Mouse (Mus musculus) left cerebral cortex, postnatal 4 days (tissue): ENCODE data around the gene Ap1b1. TPM values are rescaled to one million over a fixed set of nuclear protein-coding genes. Genes with fewer than 3 reads are reported as not detected.

Experiments used
- DNase-seq: peaks from one replicate; pipeline ENCODE4 v3.0.0-alpha.2; 2022
- intact Hi-C: fragments of 180-260 bp; cut with DNase I; formaldehyde crosslinking; loops from one replicate; pipeline ENCODE4 v1.15.1; 2025
- total RNA-seq, 2 experiments: library from RNA; stranded (reverse); gene quantifications; 2 replicates each; pipeline ENCODE4 v1.2.3; 2021

The Ap1b1 gene
- 100 to 1,000 TPM; 110 to 115 TPM for total RNA-seq

DNA sequence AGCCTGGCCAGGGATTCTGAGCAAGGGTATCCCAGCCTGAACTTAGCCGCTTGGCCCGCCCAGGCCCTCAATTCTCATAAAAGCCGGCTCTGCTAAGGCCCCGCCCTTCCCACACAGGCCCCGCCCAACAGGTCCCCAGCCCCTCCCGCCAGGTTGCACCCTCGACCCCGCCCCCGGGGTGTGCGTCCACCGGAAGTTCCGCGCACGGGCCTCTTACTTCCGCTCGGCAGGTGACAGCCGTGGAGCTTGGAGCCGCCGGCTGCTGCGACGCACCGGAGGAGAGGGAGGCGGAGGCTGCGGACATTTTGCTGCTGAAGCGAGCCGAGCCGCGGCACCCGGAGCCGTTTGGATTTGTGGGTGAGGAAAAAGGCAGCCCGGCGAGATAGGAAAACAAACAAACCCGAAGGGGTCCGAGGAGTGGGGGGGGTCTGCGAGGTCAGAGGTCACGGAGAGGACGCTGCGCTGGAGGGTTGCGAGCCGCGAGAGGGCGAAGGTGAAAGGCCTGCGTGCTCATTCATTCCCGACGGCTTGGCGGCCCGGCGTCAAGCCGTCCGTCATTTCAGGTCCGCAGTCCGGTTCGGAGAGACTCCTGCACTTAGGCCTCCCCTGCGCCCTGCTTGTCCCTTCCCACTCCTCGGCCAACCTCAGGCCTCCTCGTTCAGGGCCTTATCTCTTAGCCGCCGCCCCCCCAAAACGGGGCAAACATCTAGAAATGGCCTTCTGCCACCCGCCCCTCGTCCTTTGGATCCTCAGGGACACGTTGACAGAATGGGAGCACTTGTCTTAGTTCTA, at the start of gene Ap1b1:
Gene Ap1b1 (plus strand): TSS at position 130 of the 792 bp plus-strand sequence.
- peak; percentile 91 for DNase-seq
- intact Hi-C loops = no loop called here

DNA sequence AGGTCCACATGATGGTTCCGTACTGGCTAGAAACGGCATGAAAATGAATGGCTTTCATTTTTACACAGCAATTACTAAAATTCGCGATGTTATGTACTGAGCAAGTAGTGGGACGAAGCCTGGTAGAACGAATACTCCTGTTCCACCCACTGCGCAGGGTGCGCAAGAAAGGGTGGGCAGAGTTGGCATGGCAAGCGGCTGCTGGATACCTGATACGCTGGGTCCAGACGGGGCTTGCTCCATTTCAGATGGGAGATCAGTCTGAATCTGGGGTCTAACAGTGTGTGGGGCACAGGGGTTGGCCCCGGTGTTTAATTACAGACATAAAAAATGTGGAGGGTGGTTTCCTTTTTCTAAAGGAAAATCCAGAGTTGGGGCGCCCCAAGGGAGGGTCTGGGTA, 40.1 kb upstream of the Ap1b1 start:
- intact Hi-C loops = no loop called here
- no peak for DNase-seq

DNA sequence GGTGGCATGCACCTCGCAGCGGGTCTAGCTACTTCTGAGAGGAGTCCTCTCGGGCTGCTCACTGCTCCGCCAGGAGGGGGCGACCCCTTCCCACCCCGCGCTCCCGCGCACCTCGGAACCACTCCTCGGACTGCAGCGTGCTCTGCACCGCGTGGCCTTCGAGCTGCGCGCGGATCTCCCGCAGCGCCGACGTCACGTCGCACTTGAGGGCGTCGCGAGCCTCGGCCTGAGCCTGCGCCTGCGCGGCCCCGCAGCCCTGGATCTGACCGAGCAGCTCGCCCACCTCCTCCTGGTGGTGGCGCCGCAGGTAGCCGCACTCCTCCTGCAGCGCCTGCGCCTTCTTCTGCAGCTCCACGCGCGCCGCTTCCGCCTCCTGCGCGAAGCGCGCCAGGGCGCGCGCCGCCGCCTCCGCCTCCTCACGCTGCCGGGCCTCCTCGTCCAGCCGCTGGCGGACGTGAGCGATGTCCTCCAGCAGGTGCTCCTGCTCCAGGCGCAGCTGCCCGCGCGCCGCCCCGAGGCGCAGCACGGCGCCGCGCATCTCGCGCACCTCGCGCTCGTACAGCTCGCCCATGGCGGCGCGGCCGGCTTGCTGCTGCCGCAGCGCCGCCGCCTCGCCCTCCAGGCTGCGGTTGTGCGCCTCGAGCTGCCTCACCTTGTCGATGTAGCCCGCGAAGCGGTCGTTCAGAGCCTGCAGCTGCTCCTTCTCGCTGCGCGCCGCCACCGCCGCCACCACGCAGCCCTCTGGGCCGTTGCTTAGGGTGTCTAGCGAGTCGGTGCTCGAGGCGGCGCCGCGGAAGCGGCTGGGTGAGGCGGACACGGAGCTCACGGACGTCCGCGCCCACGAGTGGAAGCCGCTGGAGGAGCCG, 39.4 kb upstream of the Ap1b1 start:
- intact Hi-C loops = no loop called here
- peak; percentile 51 for DNase-seq

DNA sequence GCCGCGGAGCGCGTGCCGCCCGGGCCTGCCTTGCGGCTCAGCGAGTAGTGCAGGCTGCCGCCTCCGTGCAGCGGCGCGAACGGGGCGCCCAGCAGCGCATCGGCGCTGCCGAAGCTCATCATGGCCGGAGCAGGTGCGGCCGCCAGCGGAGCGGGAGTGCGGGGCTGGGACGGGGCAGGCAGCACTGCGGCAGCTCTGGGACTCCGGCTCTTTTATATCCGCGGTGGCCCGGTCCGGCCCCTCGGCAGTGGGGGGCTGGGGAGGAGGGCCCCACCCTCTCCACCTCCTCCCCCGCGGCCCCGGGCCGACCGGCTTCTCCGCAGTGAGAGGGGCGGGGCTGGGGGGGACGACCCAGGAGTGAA, 38.8 kb upstream of the Ap1b1 start, which contains the start of gene Nefh:
Gene Nefh (minus strand): TSS at position 252 of the 362 bp plus-strand sequence.
- DNase-seq = peak; percentile 8

DNA sequence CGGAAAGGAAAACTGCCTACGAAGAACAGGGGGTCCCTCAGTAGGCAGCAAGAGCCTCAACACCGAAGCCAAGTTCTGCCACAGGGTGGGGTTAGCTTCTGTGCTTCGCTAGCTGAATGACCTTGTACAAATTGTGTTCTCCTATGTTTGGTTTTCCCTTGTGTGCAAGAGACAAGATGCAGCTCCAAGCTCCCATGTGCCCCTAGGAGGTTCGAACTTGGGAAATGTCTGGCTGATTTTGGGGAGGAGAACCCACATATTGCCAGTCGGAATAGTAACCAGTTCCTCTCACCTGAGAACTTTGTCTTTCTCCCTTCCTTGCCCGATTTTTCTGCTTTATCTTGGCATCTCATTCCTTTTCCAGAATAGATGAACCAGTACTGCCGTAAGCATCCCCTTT, 37.8 kb upstream of the Ap1b1 start:
- intact Hi-C loops = no loop called here
- DNase-seq = no peak

More for the DNA sequence above, 38.8 kb upstream of the Ap1b1 start, which contains the start of gene Nefh:
- intact Hi-C loops = no loop called here

DNA sequence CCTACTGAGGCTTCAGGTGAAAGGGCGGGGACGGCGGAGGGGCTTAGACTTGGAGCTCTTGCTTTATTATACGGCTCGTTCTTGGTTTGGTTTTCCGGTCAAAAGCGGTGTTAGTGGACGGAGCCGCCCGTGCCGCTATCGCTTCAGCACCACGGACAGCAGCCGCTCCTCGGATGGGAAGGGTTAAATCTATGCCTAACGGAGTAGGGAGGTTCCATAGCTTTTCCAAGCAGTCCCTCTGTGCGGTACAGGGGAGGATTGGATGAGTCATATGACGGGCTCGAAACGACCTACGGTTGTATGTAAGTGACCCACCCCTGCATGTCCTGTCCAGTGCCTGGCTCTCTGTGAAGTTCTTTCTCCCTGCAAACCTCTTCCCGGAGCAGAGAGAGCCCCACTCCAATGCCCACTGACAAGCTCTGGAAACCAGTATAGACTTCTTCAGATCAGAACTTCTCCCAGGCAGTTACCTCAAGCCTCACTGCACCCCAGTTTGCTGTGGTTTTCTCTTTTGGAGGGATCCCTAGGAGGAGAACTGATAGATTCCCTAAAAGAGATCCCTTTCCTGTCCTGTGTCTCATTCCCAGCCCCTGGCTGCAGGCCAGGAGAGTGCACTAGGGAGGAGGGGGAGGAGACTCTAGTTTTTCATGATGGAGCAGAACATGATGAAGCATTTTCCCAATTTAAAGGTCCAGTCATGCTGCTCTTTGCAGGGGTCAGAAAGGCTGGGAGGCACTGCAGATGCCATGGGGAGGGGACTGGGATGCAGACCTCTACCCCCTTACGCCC, 37.2 kb upstream of the Ap1b1 start:
- intact Hi-C loops = no loop called here
- peak; percentile 46 for DNase-seq

DNA sequence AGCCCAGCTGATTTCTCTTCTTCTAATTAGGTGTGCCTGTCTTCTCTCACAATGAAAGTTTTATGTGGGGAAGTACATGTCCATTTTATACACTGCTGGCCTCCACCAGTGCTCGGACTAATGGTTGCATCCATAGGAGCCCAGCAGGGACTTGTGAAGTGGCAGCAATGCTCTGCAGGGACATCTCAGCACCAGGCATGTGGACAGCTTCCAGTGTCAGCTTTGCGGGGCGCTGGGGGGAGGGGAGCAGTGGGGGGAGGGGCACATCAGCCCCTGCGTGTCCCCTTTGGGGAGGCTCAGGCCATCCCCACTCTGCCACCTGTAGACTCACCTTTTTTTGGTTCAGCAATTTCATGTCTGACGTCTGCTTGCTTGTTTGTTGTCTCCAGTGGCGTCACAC, 33.2 kb upstream of the Ap1b1 start:
- no peak for DNase-seq
- intact Hi-C loops = no loop called here

DNA sequence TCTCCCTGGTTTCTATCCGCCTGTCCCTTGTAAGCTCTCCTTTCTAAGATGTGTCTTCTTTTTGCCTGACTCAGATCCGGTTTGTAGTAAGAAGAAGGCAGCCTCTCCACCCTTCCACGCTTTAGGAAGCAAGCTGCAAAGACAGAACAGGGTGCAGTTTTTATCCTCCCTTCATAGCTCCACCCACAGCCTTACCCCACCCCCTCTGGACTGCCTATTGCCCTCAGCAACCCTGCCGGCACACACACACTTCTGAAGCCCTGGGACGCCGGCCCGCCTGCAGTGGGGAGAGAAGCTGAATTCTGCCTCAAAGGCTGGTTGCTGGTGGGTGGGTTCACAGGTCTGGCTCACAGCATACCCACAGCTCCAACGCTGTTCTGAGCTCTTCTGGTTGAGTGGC, 32.7 kb upstream of the Ap1b1 start:
- no peak for DNase-seq
- intact Hi-C loops = no loop called here

DNA sequence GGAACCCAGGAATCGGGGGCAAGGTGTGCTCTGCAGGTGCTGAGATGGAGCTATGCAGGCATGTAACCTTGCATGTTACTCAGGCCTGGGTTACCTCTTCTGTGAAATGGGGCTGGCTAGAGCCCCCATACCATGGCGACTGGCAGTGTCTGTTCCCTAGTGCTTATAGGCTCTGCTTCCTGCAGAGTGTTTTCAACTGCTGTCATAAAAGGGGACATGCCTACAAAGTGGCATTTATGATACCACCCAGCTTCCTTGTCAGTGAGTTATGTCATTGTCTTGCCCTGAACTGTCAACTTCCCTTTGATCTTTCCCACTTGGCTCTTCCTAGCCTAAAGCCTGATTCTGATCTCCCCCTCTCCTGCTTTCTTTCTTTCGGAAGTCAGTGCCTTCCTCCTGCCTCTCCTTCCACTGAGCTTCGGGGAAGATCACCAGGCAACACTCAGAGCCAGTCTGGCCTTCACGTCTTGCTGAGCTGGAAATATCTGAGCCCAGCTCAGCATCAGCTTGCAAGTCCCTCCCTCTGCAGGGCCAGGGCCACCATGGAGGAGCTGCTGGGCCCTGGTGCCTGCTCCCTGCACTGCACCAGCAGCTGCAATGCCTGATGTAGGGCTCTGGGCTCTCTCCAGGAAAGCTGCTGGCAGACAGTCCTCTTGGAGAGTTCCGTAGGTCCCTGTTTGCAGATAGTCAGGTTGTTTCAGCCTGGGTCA, 23.4 kb upstream of the Ap1b1 start:
- intact Hi-C loops = no loop called here
- no peak for DNase-seq

DNA sequence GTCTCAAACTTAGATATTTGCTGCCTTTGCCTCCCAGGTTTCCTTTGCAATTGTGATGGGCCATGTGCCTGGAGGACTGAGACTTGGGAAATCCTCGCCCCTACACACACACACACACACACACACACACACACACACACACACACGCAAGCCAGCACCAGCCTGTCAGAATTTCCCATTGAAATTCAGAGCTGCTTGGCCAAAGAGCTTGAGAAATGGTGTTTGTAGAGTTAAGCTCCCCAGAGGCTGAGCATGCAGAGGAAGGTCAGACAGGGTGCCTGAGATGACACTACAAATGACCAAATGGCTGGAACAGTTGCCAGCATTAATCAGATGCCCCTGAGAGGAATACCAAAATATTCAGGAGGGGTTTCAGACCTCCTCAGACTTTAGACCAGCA, 20.3 kb upstream of the Ap1b1 start:
- DNase-seq = no peak
- intact Hi-C loops = no loop called here

DNA sequence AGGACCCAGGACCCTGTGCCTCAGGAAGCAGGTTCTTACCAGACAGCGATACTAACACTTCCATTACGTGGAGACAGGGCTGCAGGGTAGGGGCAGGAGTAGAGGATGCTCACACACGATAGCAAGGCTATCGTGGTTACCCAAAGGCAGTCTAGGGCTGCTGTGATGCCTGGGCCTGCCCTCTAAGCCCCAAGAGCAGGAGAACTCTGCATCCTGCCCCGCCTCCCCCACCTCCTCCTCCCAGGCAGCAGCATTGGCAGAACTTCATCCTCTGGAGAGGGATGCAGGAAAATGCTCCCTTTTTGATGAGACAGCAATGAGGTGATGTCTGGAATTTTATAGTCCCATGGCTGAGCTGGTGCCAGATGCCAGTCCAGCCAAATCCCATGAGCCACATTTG, 19.7 kb upstream of the Ap1b1 start:
- no peak for DNase-seq
- intact Hi-C loops = no loop called here

DNA sequence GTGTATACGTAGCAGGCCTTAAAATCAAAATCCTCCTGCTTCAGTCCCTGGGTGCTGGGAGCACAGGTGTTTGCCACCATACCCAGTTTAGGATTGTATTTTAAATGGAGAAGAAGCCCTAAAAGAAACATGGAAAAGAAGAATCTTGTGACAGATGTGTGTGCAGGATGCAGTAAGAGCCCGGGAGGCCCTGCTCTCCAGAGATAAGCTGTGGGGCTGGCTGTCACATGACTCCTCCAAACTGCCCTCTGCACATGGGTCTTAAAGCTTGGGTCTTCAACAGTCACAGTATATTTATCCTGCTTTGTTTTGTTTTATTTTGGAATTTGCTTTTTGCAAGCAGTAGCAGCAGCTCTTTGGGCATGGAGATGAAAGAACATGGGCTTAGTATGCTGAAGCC, 19.1 kb upstream of the Ap1b1 start:
- intact Hi-C loops = no loop called here
- DNase-seq = no peak

DNA sequence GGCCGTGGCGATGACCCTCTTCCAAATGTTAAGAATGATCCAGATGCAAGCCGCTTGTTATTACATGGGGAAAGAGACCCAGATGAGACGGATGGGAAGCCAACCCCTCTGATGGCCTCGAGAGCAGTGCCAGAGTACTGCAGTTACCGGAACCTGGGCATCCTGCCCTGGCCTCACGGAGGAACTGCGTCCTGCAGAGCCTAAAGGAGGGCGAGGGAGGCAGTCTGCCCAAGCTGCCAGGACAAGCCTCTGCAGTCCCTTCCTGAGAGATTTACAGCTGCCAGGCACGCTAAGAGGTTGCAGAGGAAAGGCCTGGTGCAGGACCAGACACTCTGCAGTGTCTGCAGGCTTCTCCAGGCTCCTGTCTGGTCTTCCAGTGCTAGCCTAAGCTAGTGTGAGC, 18.2 kb upstream of the Ap1b1 start:
- peak; percentile 49 for DNase-seq
- intact Hi-C loops = no loop called here

DNA sequence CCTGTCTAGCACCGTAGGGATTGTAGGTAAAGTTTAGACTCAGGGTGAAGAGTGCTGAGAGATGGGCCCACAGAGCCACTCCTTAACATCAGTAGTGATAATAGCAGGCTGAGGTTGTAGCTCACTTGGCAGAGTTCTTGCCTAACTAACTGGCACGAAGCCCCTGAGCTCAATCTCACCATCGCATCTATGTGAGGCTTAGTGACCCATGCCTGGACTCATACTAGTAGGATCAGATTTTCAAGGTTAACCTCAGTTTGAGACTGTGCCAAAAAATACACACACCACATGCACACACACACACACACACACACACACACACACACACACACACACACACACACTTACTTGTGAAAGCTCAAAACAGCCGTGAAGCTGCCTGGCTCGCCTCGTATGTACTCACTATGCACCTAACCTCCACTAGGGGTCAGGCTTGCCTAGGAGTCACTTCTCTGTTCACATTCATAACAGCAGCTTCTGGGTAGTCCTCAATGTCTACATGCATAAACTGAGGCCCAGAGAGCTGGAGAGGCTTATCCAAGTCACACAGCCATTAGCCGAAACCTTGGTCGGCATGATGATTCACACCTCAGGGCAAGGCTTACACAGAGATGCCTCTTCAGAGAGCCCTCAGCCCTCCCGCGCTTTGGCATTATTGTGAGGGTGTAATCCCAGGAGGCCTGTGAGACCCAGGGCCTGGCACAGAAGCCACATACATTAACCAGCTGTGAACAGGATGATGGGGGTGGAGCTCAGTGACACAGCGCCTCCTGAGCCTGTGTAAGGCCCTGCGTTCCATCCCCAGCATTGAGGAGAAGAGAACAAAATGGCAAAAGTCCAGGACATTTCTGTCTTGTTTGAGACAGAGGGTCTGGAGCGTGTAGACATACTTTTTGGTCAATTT, 13.4 kb upstream of the Ap1b1 start:
- DNase-seq = peak; percentile 42
- intact Hi-C loops = no loop called here

DNA sequence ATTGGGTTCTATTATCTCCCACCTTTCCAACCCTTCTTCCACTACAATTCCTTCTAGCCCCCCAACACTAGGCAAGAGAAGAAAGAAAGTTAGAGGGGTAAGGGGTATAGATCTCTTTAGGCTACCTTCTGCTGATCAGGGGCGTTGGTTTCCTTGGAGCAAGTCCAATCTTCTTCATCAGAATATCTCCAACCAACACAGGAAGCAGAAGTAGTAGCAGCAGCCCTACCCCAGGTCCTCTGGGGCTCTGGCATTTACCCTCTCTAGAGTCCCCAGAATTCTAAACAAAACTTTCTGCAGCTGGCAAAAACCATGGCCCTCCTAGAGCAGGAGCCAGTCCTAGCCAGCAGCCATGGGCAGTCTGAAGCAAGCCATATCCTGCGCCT, 12.8 kb upstream of the Ap1b1 start:
- intact Hi-C loops = no loop called here
- no peak for DNase-seq

DNA sequence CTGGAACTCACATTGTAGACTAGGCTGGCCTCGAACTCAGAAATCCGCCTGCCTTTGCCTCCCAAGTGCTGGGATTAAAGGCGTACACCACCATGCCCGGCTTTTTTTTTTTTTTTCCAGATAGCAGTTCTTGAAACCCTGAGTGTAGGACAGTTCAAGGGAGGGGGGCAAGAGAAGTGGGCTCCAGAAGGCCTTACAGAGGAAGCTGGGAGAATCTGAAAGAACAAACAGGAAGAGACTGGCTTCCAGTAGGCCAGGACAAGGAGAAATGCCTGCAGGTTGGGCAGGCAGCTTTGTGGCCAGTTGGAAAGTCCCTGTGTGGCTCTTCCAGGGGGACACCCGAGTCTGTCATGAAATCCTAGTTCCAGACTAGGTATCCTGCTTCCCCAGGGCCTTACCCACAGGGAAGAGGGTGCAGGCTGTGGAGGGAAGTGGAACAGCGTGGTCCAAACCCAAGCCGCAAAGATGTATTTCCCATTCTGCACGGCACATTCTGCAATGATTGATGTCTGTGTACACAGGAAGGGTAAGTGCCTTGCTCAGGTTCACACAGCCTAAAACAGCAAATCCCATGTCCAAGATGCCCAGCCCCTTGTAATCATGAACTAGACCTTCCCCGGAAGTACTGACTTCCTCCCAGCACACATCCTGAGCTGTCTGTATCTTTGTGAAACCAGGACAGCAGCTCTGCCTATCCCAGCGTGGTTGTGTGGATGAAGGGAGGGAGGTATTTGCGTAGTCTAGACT, 12.1 kb upstream of the Ap1b1 start:
- intact Hi-C loops = no loop called here
- no peak for DNase-seq

DNA sequence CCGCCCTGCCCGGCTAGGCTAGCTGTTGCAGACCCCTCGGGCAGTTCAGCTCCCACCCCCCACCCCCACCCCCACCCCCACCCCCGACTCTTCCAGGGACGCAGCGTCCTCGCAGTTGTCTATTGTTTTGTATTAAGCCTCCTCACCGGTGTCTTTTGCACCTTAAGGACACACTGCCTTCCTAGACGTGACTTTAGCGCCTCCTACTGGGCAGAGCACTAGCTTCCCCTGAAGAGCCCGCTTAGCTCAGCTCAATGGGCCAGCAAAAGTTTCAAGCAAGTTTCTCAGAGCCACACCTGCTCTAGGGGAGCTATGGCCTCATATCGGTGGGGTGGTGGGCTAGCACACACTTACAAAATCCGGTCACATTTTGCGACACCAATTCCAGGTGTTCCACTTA, 11.0 kb upstream of the Ap1b1 start:
- DNase-seq = peak; percentile 69
- intact Hi-C loops = no loop called here

DNA sequence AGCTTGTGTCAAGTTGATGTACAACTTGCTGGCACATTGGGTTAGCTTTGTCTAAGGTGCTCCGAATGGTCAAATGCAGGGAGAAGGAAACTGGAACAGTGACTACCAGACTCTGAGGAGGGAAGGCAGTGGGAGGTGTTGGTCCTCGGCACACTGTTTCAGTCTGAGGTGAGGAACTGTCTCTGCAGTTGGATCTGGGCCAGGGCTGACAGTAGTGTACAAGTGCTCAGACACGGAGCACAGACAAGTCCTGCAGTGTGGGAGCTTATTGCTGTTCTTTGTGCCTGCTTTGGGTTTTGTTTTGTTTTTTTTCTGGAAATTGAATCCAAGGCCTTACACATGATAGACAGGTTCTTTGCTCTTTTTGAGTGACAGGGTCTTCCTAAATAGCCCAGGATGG, 3.6 kb upstream of the Ap1b1 start:
- no peak for DNase-seq
- intact Hi-C loops = loop anchor here (5.0 kb wide), 1 partner anchor 66 kb away; no protein-coding TSS in a partner anchor

DNA sequence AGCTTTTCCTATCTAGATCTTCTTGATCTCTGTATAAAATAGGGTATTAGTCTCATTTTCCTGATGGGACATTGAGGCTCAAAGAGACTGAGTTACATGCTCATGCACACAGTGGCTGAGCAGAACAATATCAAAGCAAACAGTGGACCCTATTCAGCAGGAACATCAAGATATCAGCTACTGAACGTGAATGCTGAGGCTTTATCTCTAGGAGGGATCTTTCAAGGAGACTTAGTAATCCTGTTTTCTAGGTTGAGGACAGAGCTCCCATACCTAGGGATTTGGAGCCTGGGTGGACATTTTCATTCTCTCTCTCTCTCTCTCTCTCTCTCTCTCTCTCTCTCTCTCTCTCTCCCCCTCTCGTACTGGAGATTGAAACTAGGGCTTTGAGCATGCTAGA, 3.1 kb upstream of the Ap1b1 start:
- intact Hi-C loops = loop anchor here (5.0 kb wide), 1 partner anchor 66 kb away; no protein-coding TSS in a partner anchor
- DNase-seq = no peak
